8 mouse cellular contexts compared by ENCODE assay signal in genomic region chr13:54312405-54313185, GRCm38 (mm10). TPM values are rescaled to one million over a fixed set of nuclear protein-coding genes. Genes with fewer than 3 reads are reported as not detected.
A peak's percentile ranks its signal among the peaks of the same experiment; 100 is the strongest.
DNase-seq lines count a peak whose midpoint lies in the region; ATAC-seq and TF ChIP-seq lines count a peak whose summit lies in the region.

No protein-coding gene starts in this region.

- no peak for ATAC-seq in megakaryocyte, adult 5-6 weeks (ENCODE audit: poor library complexity, severe bottlenecking)
- no peak; the same call in 1 of the 2 replicates for ATAC-seq in kidney, postnatal 0 days (replicated peaks; ENCODE audit: low FRiP score, low read depth)

- no peak for TF ChIP-seq CTCF in kidney, postnatal 0 days (IDR thresholded peaks at IDR 0.05; ENCODE audit: low read depth)
- TF ChIP-seq CTCF in olfactory bulb, adult 2 months (IDR thresholded peaks at IDR 0.05; ENCODE audit: insufficient read depth, low read depth, low read length) = no peak

- H3K4me3 ChIP-seq in megakaryocyte, embryonic 14.5 days (replicated peaks) = peak overlapping the region; percentile 82
- H3K4me3 ChIP-seq in kidney, postnatal 0 days (replicated peaks; ENCODE audit: low read depth, low read length) = no peak overlapping the region
- H3K4me3 ChIP-seq in olfactory bulb, adult 2 months (ENCODE audit: insufficient read depth, low read depth, low read length) = no peak overlapping the region
- no peak overlapping the region for H3K4me3 ChIP-seq in hindbrain, embryonic 10.5 days

- no peak overlapping the region for H3K4me2 ChIP-seq in kidney, postnatal 0 days (ENCODE audit: low read length)

- DNase-seq in frontal cortex, postnatal 36 days (ENCODE audit: low spot score in 2 of 2) = peak; percentile 69 to 85
- peak; percentile 72 for DNase-seq in kidney, postnatal 0 days (ENCODE audit: low spot score)
- no peak for DNase-seq in adrenal gland, adult 8-10 months
- DNase-seq in hindbrain, embryonic 10.5 days (ENCODE audit: low spot score) = no peak
- no peak for DNase-seq in adrenal gland, adult 2 months

- H3K9me3 ChIP-seq in megakaryocyte, embryonic 14.5 days = no peaks in the 10 kb centered on the region
- no peaks in the 10 kb centered on the region for H3K9me3 ChIP-seq in kidney, postnatal 0 days (replicated peaks; ENCODE audit: low read length)
- no peaks in the 10 kb centered on the region for H3K9me3 ChIP-seq in hindbrain, embryonic 10.5 days

- no peak overlapping the region for H3K9ac ChIP-seq in kidney, postnatal 0 days (ENCODE audit: low read depth, low read length)

- H3K27ac ChIP-seq in kidney, postnatal 0 days = peak overlapping the region; percentile 11; the same call in 1 of the 2 replicates
- H3K27ac ChIP-seq in olfactory bulb, adult 2 months (ENCODE audit: insufficient read depth, low read depth, low read length) = peak overlapping the region; percentile 7; the same call in 1 of the 2 replicates
- no peak overlapping the region for H3K27ac ChIP-seq in hindbrain, embryonic 10.5 days

- TF ChIP-seq POLR2A in olfactory bulb, adult 2 months (IDR thresholded peaks at IDR 0.05; ENCODE audit: insufficient read depth, low read depth, low read length) = no peak

- peaks cover 6% of the 10 kb centered on the region for H3K27me3 ChIP-seq in megakaryocyte, embryonic 14.5 days (replicated peaks)
- no peaks in the 10 kb centered on the region for H3K27me3 ChIP-seq in kidney, postnatal 0 days (ENCODE audit: insufficient read depth, low read length)
- H3K27me3 ChIP-seq in hindbrain, embryonic 10.5 days (ENCODE audit: insufficient read depth, poor library complexity, severe bottlenecking) = no peaks in the 10 kb centered on the region

- WGBS in kidney, postnatal 0 days = 57% methylated on average over 18 of the region's 18 CpGs
- WGBS in olfactory bulb, adult 2 months = 46% methylated on average over 18 of the region's 18 CpGs
- 79% methylated on average over 18 of the region's 18 CpGs for WGBS in hindbrain, embryonic 10.5 days

- H3K36me3 ChIP-seq in megakaryocyte, embryonic 14.5 days (replicated peaks; ENCODE audit: low read length) = peaks cover 3% of the 10 kb centered on the region
- H3K36me3 ChIP-seq in kidney, postnatal 0 days (ENCODE audit: insufficient read depth, low read length) = no peaks in the 10 kb centered on the region
- peaks cover 22% of the 10 kb centered on the region; the same call in 1 of the 2 replicates for H3K36me3 ChIP-seq in hindbrain, embryonic 10.5 days

- peaks cover 76% of the 10 kb centered on the region for H3K4me1 ChIP-seq in megakaryocyte, embryonic 14.5 days
- H3K4me1 ChIP-seq in kidney, postnatal 0 days (replicated peaks; ENCODE audit: insufficient read depth, low read length) = no peaks in the 10 kb centered on the region
- peaks cover 31% of the 10 kb centered on the region for H3K4me1 ChIP-seq in olfactory bulb, adult 2 months (ENCODE audit: control insufficient read depth, insufficient read depth, low read length)
- peaks cover 23% of the 10 kb centered on the region for H3K4me1 ChIP-seq in hindbrain, embryonic 10.5 days (replicated peaks)

RNA-seq across cellular contexts. Expression of gene Cplx2, which starts 58.6 kb away (rescaled TPM):
- polyA plus RNA-seq in megakaryocyte, embryonic 14.5 days (2012; ENCODE audit: insufficient read depth, low replicate concordance) = 7.9 and 13.0 TPM in 2 replicates
- 0.05 TPM in 1 of 2 replicates, not detected in the other for total RNA-seq in megakaryocyte, adult 5-6 weeks (2015)
- total RNA-seq in megakaryocyte, adult 5-6 weeks (2017) = 0.04 TPM in 1 of 2 replicates, not detected in the other
- polyA plus RNA-seq in kidney, postnatal 0 days (2015; fragmentation: Nextera tagmentation; extraction: Ambion mirVana) = 4.0 and 4.5 TPM in 2 replicates
- not detected in 2 replicates for polyA plus RNA-seq in olfactory bulb, adult 2 months (2012; ENCODE audit: insufficient read depth, insufficient read length, low replicate concordance, missing spikeins)
- 10 to 100 TPM; 20.8 to 47.3 (median 33.3) TPM for total RNA-seq in adrenal gland, adult 8-10 months (2022)
- 6.7 and 10.2 TPM in 2 replicates for polyA plus RNA-seq in hindbrain, embryonic 10.5 days (2016; fragmentation: Nextera tagmentation; extraction: Ambion mirVana)
- 10 to 100 TPM; 20.3 to 20.8 TPM for total RNA-seq in adrenal gland, adult 2 months (2021)
- polyA plus RNA-seq in adrenal gland, adult 2 months (2012; rRNA removed) = 22.6 and 23.8 TPM in 2 replicates

Comparison
In these comparisons a context has a peak if more than half of its experiments do, and no peak if none do; other contexts are left out.
1. DNase-seq: peak in frontal cortex, postnatal 36 days (2 of 2) and kidney, postnatal 0 days (single experiment); none in adrenal gland, adult 8-10 months (single experiment), hindbrain, embryonic 10.5 days (single experiment) and adrenal gland, adult 2 months (single experiment).